Mouse (Mus musculus) heart, adult 2 months (tissue): ENCODE measurements around the gene Usp4. TPM values are rescaled to one million over a fixed set of nuclear protein-coding genes. Genes with fewer than 3 reads are reported as not detected.

Source experiments
- DNase-seq, 2 experiments: peaks; one replicate each; pipeline ENCODE4 v3.0.0; 2021
- H3K27ac ChIP-seq: fragments of 200-600 bp; 2 replicates; pipeline ENCODE4 v1.8.1; 2022
- H3K27me3 ChIP-seq: fragments of 200-500 bp; 2 replicates; pipeline ENCODE4 v1.6.1; 2012; ENCODE audit warnings: mild to moderate bottlenecking, low read length, inconsistent platforms, mixed read lengths; ENCODE audit not compliant: control insufficient read depth, insufficient read depth
- H3K36me3 ChIP-seq: fragments of 200-500 bp; 2 replicates; pipeline ENCODE4 v1.6.1; 2012; ENCODE audit warnings: low read length, inconsistent platforms; ENCODE audit not compliant: control insufficient read depth, insufficient read depth
- H3K4me1 ChIP-seq: fragments of 200-500 bp; 2 replicates; pipeline ENCODE4 v1.6.1; 2011; ENCODE audit warnings: low read length; ENCODE audit not compliant: control insufficient read depth, insufficient read depth
- H3K4me3 ChIP-seq: fragments of 200-600 bp; 2 replicates; pipeline ENCODE4 v1.8.1; 2022
- H3K79me2 ChIP-seq: fragments of 200-500 bp; replicated peaks from 2 replicates; pipeline ENCODE4 v1.6.1; 2012; ENCODE audit warnings: mild to moderate bottlenecking, inconsistent platforms, low read length, moderate library complexity, mixed read lengths; ENCODE audit not compliant: control insufficient read depth, insufficient read depth
- H3K9ac ChIP-seq: fragments of 200-500 bp; 2 replicates; pipeline ENCODE4 v1.6.1; 2012; ENCODE audit warnings: low read depth, mild to moderate bottlenecking, control low read depth, inconsistent platforms, low read length, mixed read lengths
- CTCF ChIP-seq: fragments of 200-600 bp; IDR thresholded peaks from 2 replicates; pipeline ENCODE4 v1.8.1; 2022; ENCODE audit warnings: antibody characterized with exemption, mild to moderate bottlenecking, moderate library complexity
- EP300 ChIP-seq: fragments of 200-500 bp; IDR thresholded peaks from 2 replicates; pipeline ENCODE4 v1.6.1; 2011; ENCODE audit warnings: low read depth, low read length, control low read depth; ENCODE audit not compliant: insufficient read depth
- POLR2A ChIP-seq: fragments of 200-500 bp; IDR thresholded peaks from 2 replicates; pipeline ENCODE4 v1.6.1; 2011; ENCODE audit warnings: mild to moderate bottlenecking, low read depth, low read length, control low read depth; ENCODE audit not compliant: insufficient read depth
- WGBS: fragments of 180-500 bp; shearing (Covaris S2); methylation state at CpG from one replicate; pipeline ENCODE4 v1.1.7; 2018; 5-methylcytosine and 5-hydroxymethylcytosine counted together
- intact Hi-C: fragments of 180-260 bp; cut with DNase I; formaldehyde crosslinking; loops from one replicate; pipeline ENCODE4 v1.15.1; 2025
- long read RNA-seq: library from polyadenylated mRNA; stranded (forward); transcript quantifications from one replicate; pipeline ENCODE4 v2.0.0, GENCODE M21; 2021
- polyA plus RNA-seq: library from polyadenylated mRNA; depleted of rRNA; stranded (reverse); fragments of >200 nt; gene quantifications from 2 replicates; pipeline ENCODE4 v1.2.3, GENCODE M21; 2012; rRNA removed
- total RNA-seq, 2 experiments: library from RNA; stranded (reverse); gene quantifications; 2 replicates each; pipeline ENCODE4 v1.2.3; 2021

Gene Usp4
- 10 to 100 TPM; 66.1 to 74.8 TPM for total RNA-seq
- 52.7 and 68.6 TPM in 2 replicates for polyA plus RNA-seq
- long read RNA-seq, transcript Usp4-209 (21 exons, 3,436 nt) = minor isoform, 12 of 175 reads
- long read RNA-seq, transcript Usp4-201 (22 exons, 3,662 nt) = major isoform, 140 of 175 reads
- long read RNA-seq, partial matches to known transcripts = 9 of 175 reads
- long read RNA-seq, other reads (novel, unspliced or antisense) = 12 of 175 reads

GRCm38 (mm10) chr9:108347540-108348289, at the start of gene Usp4:
Gene Usp4 (plus strand): TSS chr9:108347853.
- Histone ChIP-seq H3K9ac (peak within 1 kb of the TSS; percentile 88), H3K27ac (peak within 1 kb of the TSS; percentile 92), H3K36me3 (0 out of 2 replicates have a peak, but pooled peaks cover 2% of the 10 kb centered on the region), H3K4me1 (peaks cover 4% of the 10 kb centered on the region), H3K79me2 (peaks cover 8% of the 10 kb centered on the region), H3K4me3 (peak within 1 kb of the TSS; percentile 98), H3K27me3 (no peaks in the 10 kb centered on the region)
- peak; percentile 92 to 95 for DNase-seq
- WGBS = under 1% methylated on average over 75 of the region's 75 CpGs
- TF ChIP-seq CTCF = peak; percentile 22; the same call in 1 of the 2 replicates
- 0 out of 2 replicates have a peak, but pooled peaks have one; percentile 54 for TF ChIP-seq EP300
- peak; percentile 85 for TF ChIP-seq POLR2A
- intact Hi-C loops = loop anchor here (1.0 kb wide), 2 partner anchors 8 to 41 kb away; partner anchors contain the start of genes Rhoa and Tcta

- no peak for DNase-seq
- no peaks in the 10 kb centered on the region for H3K27me3 ChIP-seq
- peaks cover 9% of the 10 kb centered on the region for H3K36me3 ChIP-seq
- intact Hi-C loops = no loop called here
- WGBS = 89% methylated on average over 3 of the region's 3 CpGs
- peaks cover 7% of the 10 kb centered on the region for H3K4me1 ChIP-seq
- no peak for TF ChIP-seq CTCF
- no peak for TF ChIP-seq EP300
- TF ChIP-seq POLR2A = 0 out of 2 replicates have a peak, but pooled peaks have one; percentile 22
- H3K9ac ChIP-seq = no peak overlapping the region
- peaks cover 4% of the 10 kb centered on the region; the same call in 1 of the 2 replicates for H3K79me2 ChIP-seq
- H3K4me3 ChIP-seq = no peak overlapping the region
- no peak overlapping the region for H3K27ac ChIP-seq
Measured at GRCm38 (mm10) chr9:108301853-108302252, 45.8 kb upstream of the Usp4 start.

GRCm38 (mm10) chr9:108304716-108305115, 42.9 kb upstream of the Usp4 start:
- Histone ChIP-seq H3K4me1 (peaks cover 12% of the 10 kb centered on the region), H3K79me2 (peaks cover 7% of the 10 kb centered on the region), H3K4me3 (peak overlapping the region; percentile 99; the same call in 1 of the 2 replicates), H3K27me3 (no peaks in the 10 kb centered on the region), H3K27ac (peak overlapping the region; percentile 95), H3K36me3 (peaks cover 26% of the 10 kb centered on the region), H3K9ac (peak overlapping the region; percentile 91)
- TF ChIP-seq CTCF = no peak
- TF ChIP-seq POLR2A = no peak
- TF ChIP-seq EP300 = no peak
- 25% methylated on average over 4 of the region's 4 CpGs for WGBS
- DNase-seq = peak in 1 of 2 experiments; percentile 17
- intact Hi-C loops = loop anchor here (2.0 kb wide), 1 partner anchor 14 kb away; the partner anchor contains the start of gene Nicn1

- intact Hi-C loops = loop anchor here (2.0 kb wide), 1 partner anchor 14 kb away; the partner anchor contains the start of gene Nicn1
- 0% methylated on average over 1 of the region's 1 CpGs for WGBS
- Histone ChIP-seq H3K79me2 (peaks cover 8% of the 10 kb centered on the region), H3K9ac (peak overlapping the region; percentile 91), H3K36me3 (peaks cover 27% of the 10 kb centered on the region), H3K27me3 (no peaks in the 10 kb centered on the region), H3K4me3 (peak overlapping the region; percentile 99), H3K27ac (peak overlapping the region; percentile 95), H3K4me1 (peaks cover 12% of the 10 kb centered on the region)
- TF ChIP-seq CTCF = no peak
- TF ChIP-seq POLR2A = no peak
- no peak for TF ChIP-seq EP300
- DNase-seq = peak; percentile 32 to 46
Measured at GRCm38 (mm10) chr9:108305170-108305569, 42.5 kb upstream of the Usp4 start.

- peaks cover 8% of the 10 kb centered on the region for H3K79me2 ChIP-seq
- peak within 1 kb of the TSS; percentile 100 for H3K4me3 ChIP-seq
- intact Hi-C loops = loop anchor here (1.0 to 2.0 kb wide), 2 partner anchors 15 to 41 kb away; partner anchors contain the start of genes Nicn1 and Usp4
- WGBS = under 1% methylated on average over 79 of the region's 81 CpGs
- DNase-seq = peak; percentile 95 to 99
- peaks cover 34% of the 10 kb centered on the region for H3K36me3 ChIP-seq
- no peaks in the 10 kb centered on the region for H3K27me3 ChIP-seq
- peak; percentile 99; the same call in 1 of the 2 replicates for TF ChIP-seq POLR2A
- TF ChIP-seq CTCF = no peak
- peak within 1 kb of the TSS; percentile 99 for H3K9ac ChIP-seq
- peaks cover 12% of the 10 kb centered on the region for H3K4me1 ChIP-seq
- peak within 1 kb of the TSS; percentile 100 for H3K27ac ChIP-seq
Measured at GRCm38 (mm10) chr9:108305629-108306520, 41.8 kb upstream of the Usp4 start, which contains the start of the genes Rhoa and Tcta. Gene Rhoa (plus strand): TSS chr9:108306129. Gene Tcta (minus strand): TSS chr9:108306160.
